Mouse (Mus musculus): Measurements from ENCODE around the gene Ccdc57. TPM values are rescaled to one million over a fixed set of nuclear protein-coding genes. Genes with fewer than 3 reads are reported as not detected.
"Not testable (repeated sequence)": the region's sequence is repeated elsewhere in the genome, so short reads cannot be mapped to it uniquely, and the experiment has no call there.

The Ccdc57 gene
- polyA plus RNA-seq, 1 experiment from 2014 or later, result 5.7 TPM

- Histone ChIP-seq H3K36me3 (ENCODE audit: insufficient read depth, low read length) (peaks cover 29% of the 10 kb centered on the region), H3K4me1 (replicated peaks; ENCODE audit: insufficient read depth, low read length) (peaks cover 10% of the 10 kb centered on the region; the same call in 1 of the 2 replicates), H3K4me3 (replicated peaks; ENCODE audit: low read depth, low read length) (peak overlapping the region; percentile 86), H3K27ac (no peak overlapping the region), H3K27me3 (ENCODE audit: insufficient read depth, low read length) (no peaks in the 10 kb centered on the region), H3K9me3 (replicated peaks; ENCODE audit: low read length) (no peaks in the 10 kb centered on the region), H3K9ac (ENCODE audit: low read depth, low read length) (peak overlapping the region; percentile 78), H3K4me2 (ENCODE audit: low read length) (peak overlapping the region; percentile 96)
- DNase-seq (ENCODE audit: low spot score) (no peak), ATAC-seq (replicated peaks; ENCODE audit: low FRiP score, low read depth) (no peak)
- no peak for TF ChIP-seq CTCF (IDR thresholded peaks at IDR 0.05; ENCODE audit: low read depth)
- WGBS, result 33% methylated on average over 9 of the region's 9 CpGs
Measured at GRCm38 (mm10) chr11:120785145-120785544, 147.5 kb downstream of the Ccdc57 start.

- H3K9ac ChIP-seq (ENCODE audit: low read depth, low read length), result peak within 1 kb of the TSS; percentile 78
- peak; percentile 48 for ATAC-seq (replicated peaks; ENCODE audit: low FRiP score, low read depth)
- WGBS, result under 1% methylated on average over 89 of the region's 107 CpGs
- no peaks in the 10 kb centered on the region for H3K9me3 ChIP-seq (replicated peaks; ENCODE audit: low read length)
- H3K4me3 ChIP-seq (replicated peaks; ENCODE audit: low read depth, low read length), result peak within 1 kb of the TSS; percentile 86
- H3K4me2 ChIP-seq (ENCODE audit: low read length), result peak within 1 kb of the TSS; percentile 96
- TF ChIP-seq CTCF (IDR thresholded peaks at IDR 0.05; ENCODE audit: low read depth), result no peak
- H3K36me3 ChIP-seq (ENCODE audit: insufficient read depth, low read length), result peaks cover 20% of the 10 kb centered on the region
- H3K27ac ChIP-seq, result peak within 1 kb of the TSS; percentile 80
- peak; percentile 82 for DNase-seq (ENCODE audit: low spot score)
- peaks cover 10% of the 10 kb centered on the region; the same call in 1 of the 2 replicates for H3K4me1 ChIP-seq (replicated peaks; ENCODE audit: insufficient read depth, low read length)
- no peaks in the 10 kb centered on the region for H3K27me3 ChIP-seq (ENCODE audit: insufficient read depth, low read length)
Measured at GRCm38 (mm10) chr11:120784064-120784791, 148.4 kb downstream of the Ccdc57 start, which contains the start of the genes Rfng and Gps1. TSS of gene Rfng (minus strand) at chr11:120784207. TSS of gene Gps1 (plus strand) at chr11:120784272.

- Histone ChIP-seq H3K4me1 (replicated peaks; ENCODE audit: insufficient read depth, low read length) (peaks cover 10% of the 10 kb centered on the region; the same call in 1 of the 2 replicates), H3K9ac (ENCODE audit: low read depth, low read length) (peak overlapping the region; percentile 78), H3K4me2 (ENCODE audit: low read length) (peak overlapping the region; percentile 96), H3K4me3 (replicated peaks; ENCODE audit: low read depth, low read length) (peak overlapping the region; percentile 86), H3K36me3 (ENCODE audit: insufficient read depth, low read length) (peaks cover 19% of the 10 kb centered on the region), H3K27ac (peak overlapping the region; percentile 80; the same call in 1 of the 2 replicates), H3K27me3 (ENCODE audit: insufficient read depth, low read length) (no peaks in the 10 kb centered on the region), H3K9me3 (replicated peaks; ENCODE audit: low read length) (no peaks in the 10 kb centered on the region)
- TF ChIP-seq CTCF (IDR thresholded peaks at IDR 0.05; ENCODE audit: low read depth), result no peak
- ATAC-seq (replicated peaks; ENCODE audit: low FRiP score, low read depth), result no peak
- DNase-seq (ENCODE audit: low spot score), result no peak
- WGBS, result 3% methylated on average over 42 of the region's 42 CpGs
Measured at GRCm38 (mm10) chr11:120783426-120784063, 149.1 kb downstream of the Ccdc57 start.

- H3K27ac ChIP-seq; H3K4me1 ChIP-seq (replicated peaks; ENCODE audit: insufficient read depth, low read length); H3K27me3 ChIP-seq (ENCODE audit: insufficient read depth, low read length); H3K9ac ChIP-seq (ENCODE audit: low read depth, low read length); H3K4me3 ChIP-seq (replicated peaks; ENCODE audit: low read depth, low read length); DNase-seq (ENCODE audit: low spot score); H3K9me3 ChIP-seq (replicated peaks; ENCODE audit: low read length); H3K4me2 ChIP-seq (ENCODE audit: low read length); ATAC-seq (replicated peaks; ENCODE audit: low FRiP score, low read depth); H3K36me3 ChIP-seq (ENCODE audit: insufficient read depth, low read length): not testable (repeated sequence)
- WGBS, result 97% methylated on average over 6 of the region's 6 CpGs
Measured at GRCm38 (mm10) chr11:120781361-120781760, 151.3 kb downstream of the Ccdc57 start.

- no peak overlapping the region for H3K4me2 ChIP-seq (ENCODE audit: low read length)
- H3K9ac ChIP-seq (ENCODE audit: low read depth, low read length), result no peak overlapping the region
- H3K36me3 ChIP-seq (ENCODE audit: insufficient read depth, low read length), result no peaks in the 10 kb centered on the region
- no peaks in the 10 kb centered on the region for H3K27me3 ChIP-seq (ENCODE audit: insufficient read depth, low read length)
- 88% methylated on average over 1 of the region's 1 CpGs for WGBS
- no peak overlapping the region for H3K27ac ChIP-seq
- TF ChIP-seq CTCF (IDR thresholded peaks at IDR 0.05; ENCODE audit: low read depth), result no peak
- ATAC-seq (replicated peaks; ENCODE audit: low FRiP score, low read depth) (no peak), DNase-seq (ENCODE audit: low spot score) (no peak)
- H3K9me3 ChIP-seq (replicated peaks; ENCODE audit: low read length), result no peaks in the 10 kb centered on the region
- H3K4me1 ChIP-seq (replicated peaks; ENCODE audit: insufficient read depth, low read length), result peaks cover 5% of the 10 kb centered on the region; the same call in 1 of the 2 replicates
- H3K4me3 ChIP-seq (replicated peaks; ENCODE audit: low read depth, low read length), result no peak overlapping the region
Measured at GRCm38 (mm10) chr11:120779876-120780275, 152.8 kb downstream of the Ccdc57 start.

- Histone ChIP-seq H3K4me3 (replicated peaks; ENCODE audit: low read depth, low read length) (no peak overlapping the region), H3K36me3 (ENCODE audit: insufficient read depth, low read length) (no peaks in the 10 kb centered on the region), H3K27ac (no peak overlapping the region), H3K27me3 (ENCODE audit: insufficient read depth, low read length) (no peaks in the 10 kb centered on the region), H3K4me1 (replicated peaks; ENCODE audit: insufficient read depth, low read length) (no peaks in the 10 kb centered on the region), H3K9me3 (replicated peaks; ENCODE audit: low read length) (no peaks in the 10 kb centered on the region), H3K4me2 (ENCODE audit: low read length) (no peak overlapping the region), H3K9ac (ENCODE audit: low read depth, low read length) (no peak overlapping the region)
- DNase-seq (ENCODE audit: low spot score), result no peak
- 32% methylated on average over 6 of the region's 6 CpGs for WGBS
- no peak for TF ChIP-seq CTCF (IDR thresholded peaks at IDR 0.05; ENCODE audit: low read depth)
- no peak for ATAC-seq (replicated peaks; ENCODE audit: low FRiP score, low read depth)
Measured at GRCm38 (mm10) chr11:120777123-120777522, 155.5 kb downstream of the Ccdc57 start.

Other genes starting within 250 kb of the Ccdc57 start
- 160 and 174 TPM in 2 replicates for gene Cenpx, start 219.1 kb downstream of the Ccdc57 start, polyA plus RNA-seq (2015; fragmentation: Nextera tagmentation; extraction: Ambion mirVana)
- 31.3 and 33.5 TPM in 2 replicates for gene Lrrc45, start 218.9 kb downstream of the Ccdc57 start, polyA plus RNA-seq (2015; fragmentation: Nextera tagmentation; extraction: Ambion mirVana)
- 23.4 and 23.7 TPM in 2 replicates for gene Rac3, start 211.4 kb downstream of the Ccdc57 start, polyA plus RNA-seq (2015; fragmentation: Nextera tagmentation; extraction: Ambion mirVana)
- gene Dcxr, start 205.6 kb downstream of the Ccdc57 start, polyA plus RNA-seq (2015; fragmentation: Nextera tagmentation; extraction: Ambion mirVana), result 112 and 123 TPM in 2 replicates
- gene Cbr2, start 200.8 kb downstream of the Ccdc57 start, polyA plus RNA-seq (2015; fragmentation: Nextera tagmentation; extraction: Ambion mirVana), result 1.8 and 3.6 TPM in 2 replicates
- 2.6 and 4.5 TPM in 2 replicates for gene Hmga1b, start 170.1 kb downstream of the Ccdc57 start, polyA plus RNA-seq (2015; fragmentation: Nextera tagmentation; extraction: Ambion mirVana)
- 32.4 and 32.6 TPM in 2 replicates for gene Rfng, start 148.7 kb downstream of the Ccdc57 start, polyA plus RNA-seq (2015; fragmentation: Nextera tagmentation; extraction: Ambion mirVana)
- 158 and 170 TPM in 2 replicates for gene Gps1, start 148.6 kb downstream of the Ccdc57 start, polyA plus RNA-seq (2015; fragmentation: Nextera tagmentation; extraction: Ambion mirVana)
- gene Dus1l, start 136.5 kb downstream of the Ccdc57 start, polyA plus RNA-seq (2015; fragmentation: Nextera tagmentation; extraction: Ambion mirVana), result 66.0 and 73.0 TPM in 2 replicates
- 19.8 and 19.9 TPM in 2 replicates for gene Fasn, start 108.3 kb downstream of the Ccdc57 start, polyA plus RNA-seq (2015; fragmentation: Nextera tagmentation; extraction: Ambion mirVana)
- 10.0 and 10.2 TPM in 2 replicates for gene Slc16a3, start 15.6 kb upstream of the Ccdc57 start, polyA plus RNA-seq (2015; fragmentation: Nextera tagmentation; extraction: Ambion mirVana)
- 102 and 106 TPM in 2 replicates for gene Csnk1d, start 58.5 kb upstream of the Ccdc57 start, polyA plus RNA-seq (2015; fragmentation: Nextera tagmentation; extraction: Ambion mirVana)
- gene Cd7, start 106.5 kb upstream of the Ccdc57 start, polyA plus RNA-seq (2015; fragmentation: Nextera tagmentation; extraction: Ambion mirVana), result 0.16 and 0.23 TPM in 2 replicates
- gene Sectm1b, start 130.7 kb upstream of the Ccdc57 start, polyA plus RNA-seq (2015; fragmentation: Nextera tagmentation; extraction: Ambion mirVana), result 2.0 and 2.4 TPM in 2 replicates
- gene Sectm1a, start 148.3 kb upstream of the Ccdc57 start, polyA plus RNA-seq (2015; fragmentation: Nextera tagmentation; extraction: Ambion mirVana), result 0.63 and 0.73 TPM in 2 replicates
- gene Tex19.2, start 185.8 kb upstream of the Ccdc57 start, polyA plus RNA-seq (2015; fragmentation: Nextera tagmentation; extraction: Ambion mirVana), result 0.05 TPM in 1 of 2 replicates, not detected in the other
- gene Tex19.1, start 213.3 kb upstream of the Ccdc57 start, polyA plus RNA-seq (2015; fragmentation: Nextera tagmentation; extraction: Ambion mirVana), result 0.13 TPM in 1 of 2 replicates, not detected in the other
- not detected in 2 replicates for gene Uts2r, start 227.4 kb upstream of the Ccdc57 start, polyA plus RNA-seq (2015; fragmentation: Nextera tagmentation; extraction: Ambion mirVana)

Measured in kidney, postnatal 0 days (tissue).